In the genomic region with DNA sequence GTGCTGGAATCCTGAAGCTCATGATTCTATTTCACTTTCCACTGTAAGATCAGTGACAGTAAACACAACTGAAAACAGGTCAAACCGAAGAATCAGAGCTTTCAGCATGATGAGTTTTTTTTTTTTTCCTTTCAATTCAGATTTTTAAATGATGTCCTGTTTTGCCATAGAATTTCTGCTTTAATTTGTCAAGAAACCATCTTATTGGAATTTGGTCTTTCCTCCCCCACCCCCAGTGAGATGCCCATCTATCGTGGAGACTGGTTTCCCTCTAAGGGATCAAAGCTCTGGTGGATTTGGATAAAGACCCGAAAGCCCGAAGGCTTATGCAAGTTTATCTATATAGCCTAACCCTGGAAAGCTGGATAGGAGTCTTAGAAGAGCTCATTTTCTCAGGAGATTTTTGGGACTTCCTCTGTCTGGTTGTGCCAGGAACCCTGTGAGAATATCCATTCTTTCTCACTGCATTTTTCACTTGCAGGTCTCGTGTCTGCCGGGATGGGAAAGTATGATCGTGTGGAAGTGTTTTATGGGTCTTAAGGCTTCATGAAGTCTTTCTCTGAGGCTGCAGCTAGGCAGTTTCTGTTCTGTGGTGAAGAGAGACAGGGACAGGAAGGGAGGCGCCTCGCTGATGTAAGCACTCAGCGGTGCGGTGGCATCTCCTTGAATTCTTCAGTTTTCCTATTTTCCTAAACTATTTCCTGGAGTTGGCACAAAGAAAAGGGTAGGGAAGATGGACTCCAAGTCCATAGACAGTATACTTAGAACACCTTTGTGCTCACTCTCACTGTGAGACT, we compare ENCODE assay signal across 10 mouse cellular contexts.
DNase-seq lines count a peak whose midpoint lies in the region; ATAC-seq and TF ChIP-seq lines count a peak whose summit lies in the region.
"Had no signal": no experiment of that assay in that cellular context is flagged by ENCODE, and none has a peak within 500 bp of the region (broad histone marks: within the 10 kb centered on the region; RNA-seq: fewer than 3 reads in every experiment).

No protein-coding gene starts in this region.

- no peak overlapping the region for H3K4me3 ChIP-seq in forebrain, postnatal 0 days (ENCODE audit: low read depth, low read length)
- no peak overlapping the region for H3K4me3 ChIP-seq in forebrain, embryonic 15.5 days
- no peak overlapping the region for H3K4me3 ChIP-seq in lung, embryonic 16.5 days (ENCODE audit: low read length)
- H3K4me3 ChIP-seq in heart, embryonic 14.5 days (ENCODE audit: control insufficient read depth in 1 of 2, insufficient read depth in 1 of 2, low read depth in 1 of 2, low read length in 2 of 2), result no peak overlapping the region

- no peak overlapping the region; the same call in 1 of the 2 replicates for H3K9ac ChIP-seq in forebrain, postnatal 0 days
- H3K9ac ChIP-seq in forebrain, embryonic 15.5 days (replicated peaks), result no peak overlapping the region
- peak overlapping the region; percentile 52 for H3K9ac ChIP-seq in lung, embryonic 16.5 days (ENCODE audit: low read length)
- no peak overlapping the region for H3K9ac ChIP-seq in heart, embryonic 14.5 days (ENCODE audit: low read length)

- no peak for TF ChIP-seq CTCF in forebrain, postnatal 0 days (IDR thresholded peaks at IDR 0.05; ENCODE audit: low read depth)

- H3K4me1 ChIP-seq in forebrain, postnatal 0 days (ENCODE audit: insufficient read depth), result peaks cover 15% of the 10 kb centered on the region; the same call in 1 of the 2 replicates
- peaks cover 23% of the 10 kb centered on the region for H3K4me1 ChIP-seq in forebrain, embryonic 15.5 days
- H3K4me1 ChIP-seq in lung, embryonic 16.5 days (replicated peaks; ENCODE audit: control insufficient read depth, insufficient read depth, low read length), result peaks cover 35% of the 10 kb centered on the region
- peaks cover 20 to 26% of the 10 kb centered on the region in 2 experiments for H3K4me1 ChIP-seq in heart, embryonic 14.5 days (ENCODE audit: control insufficient read depth in 2 of 2, insufficient read depth in 2 of 2, low read length in 2 of 2)

- no peak overlapping the region for H3K27ac ChIP-seq in forebrain, postnatal 0 days (ENCODE audit: low read depth, low read length)
- no peak overlapping the region for H3K27ac ChIP-seq in forebrain, embryonic 15.5 days (replicated peaks)
- peak overlapping the region; percentile 97 for H3K27ac ChIP-seq in lung, embryonic 16.5 days (ENCODE audit: low read length)
- H3K27ac ChIP-seq in heart, embryonic 14.5 days (replicated peaks in 1 of 2; ENCODE audit: control insufficient read depth in 1 of 2, insufficient read depth in 1 of 2, low read depth in 2 of 2, low read length in 2 of 2), result peak overlapping the region in 1 of 2 experiments; percentile 34; a peak in 1 of 4 replicates

- H3K9me3 ChIP-seq in forebrain, postnatal 0 days (ENCODE audit: low read length), result no peaks in the 10 kb centered on the region
- H3K9me3 ChIP-seq in forebrain, embryonic 15.5 days, result no peaks in the 10 kb centered on the region
- no peaks in the 10 kb centered on the region for H3K9me3 ChIP-seq in lung, embryonic 16.5 days (ENCODE audit: control insufficient read depth, low read length)
- no peaks in the 10 kb centered on the region for H3K9me3 ChIP-seq in heart, embryonic 14.5 days (ENCODE audit: control insufficient read depth, low read length)

- ATAC-seq in forebrain, postnatal 0 days, result no peak
- ATAC-seq in forebrain, embryonic 15.5 days (replicated peaks), result no peak
- ATAC-seq in lung, embryonic 16.5 days (ENCODE audit: low read depth), result no peak
- no peak for ATAC-seq in heart, embryonic 14.5 days (ENCODE audit: insufficient number of reproducible peaks, insufficient read depth, low FRiP score, low read depth)
- ATAC-seq: Patski had no signal

- H3K27me3 ChIP-seq in forebrain, postnatal 0 days (ENCODE audit: insufficient read depth, low read length), result no peaks in the 10 kb centered on the region
- H3K27me3 ChIP-seq in forebrain, embryonic 15.5 days, result peaks cover 27% of the 10 kb centered on the region; the same call in 1 of the 2 replicates
- H3K27me3 ChIP-seq in lung, embryonic 16.5 days (ENCODE audit: control insufficient read depth, insufficient read depth, low read depth, low read length), result no peaks in the 10 kb centered on the region
- peaks cover 5% of the 10 kb centered on the region; the same call in 1 of the 2 replicates for H3K27me3 ChIP-seq in heart, embryonic 14.5 days (ENCODE audit: control insufficient read depth, insufficient read depth, low read length)
- H3K27me3 ChIP-seq: Patski had no signal

- WGBS in forebrain, postnatal 0 days, result 39% methylated on average over 11 of the region's 11 CpGs
- 32% methylated on average over 11 of the region's 11 CpGs for WGBS in forebrain, embryonic 15.5 days
- 47% methylated on average over 11 of the region's 11 CpGs for WGBS in lung, embryonic 16.5 days
- WGBS in heart, embryonic 14.5 days, result 39% methylated on average over 11 of the region's 11 CpGs

- no peak overlapping the region for H3K4me2 ChIP-seq in forebrain, postnatal 0 days (ENCODE audit: low read depth)
- no peak overlapping the region for H3K4me2 ChIP-seq in forebrain, embryonic 15.5 days (replicated peaks)
- peak overlapping the region; percentile 36 for H3K4me2 ChIP-seq in lung, embryonic 16.5 days (ENCODE audit: low read depth, low read length)
- peak overlapping the region; percentile 62 for H3K4me2 ChIP-seq in heart, embryonic 14.5 days (ENCODE audit: low read length)

- H3K36me3 ChIP-seq in forebrain, postnatal 0 days (ENCODE audit: insufficient read depth), result no peaks in the 10 kb centered on the region
- H3K36me3 ChIP-seq in forebrain, embryonic 15.5 days, result no peaks in the 10 kb centered on the region
- H3K36me3 ChIP-seq in lung, embryonic 16.5 days (ENCODE audit: control insufficient read depth, insufficient read depth, low read length), result no peaks in the 10 kb centered on the region
- no peaks in the 10 kb centered on the region for H3K36me3 ChIP-seq in heart, embryonic 14.5 days (ENCODE audit: control insufficient read depth, insufficient read depth, low read length)

- peak; percentile 18 for DNase-seq in forebrain, postnatal 0 days
- no peak for DNase-seq in lung, adult 18-20 months
- peak; percentile 42 for DNase-seq in lung, postnatal 36 days
- DNase-seq in cerebellum, postnatal 25 days, result no peak
- no peak for DNase-seq in frontal cortex, postnatal 36 days (ENCODE audit: low spot score in 2 of 2)
- DNase-seq: spleen, adult 18-20 months had no signal

Comparison
In these comparisons a context has a peak if more than half of its experiments do, and no peak if none do; other contexts are left out.
1. DNase-seq: peak in forebrain, postnatal 0 days (single experiment) and lung, postnatal 36 days (single experiment); none in lung, adult 18-20 months (0 of 2), cerebellum, postnatal 25 days (0 of 2) and frontal cortex, postnatal 36 days (0 of 2).
2. H3K4me2 ChIP-seq: peak in lung, embryonic 16.5 days (single experiment) and heart, embryonic 14.5 days (single experiment); none in forebrain, postnatal 0 days (single experiment) and forebrain, embryonic 15.5 days (single experiment).